Mouse (Mus musculus): ENCODE results near the gene Auts2.

Gene Auts2

GRCm38 (mm10) chr5:131906313-131906712 lies 636.8 kb downstream of the Auts2 start:
- no peak for DNase-seq (ENCODE audit: low spot score)

GRCm38 (mm10) chr5:131904478-131904877 lies 638.7 kb downstream of the Auts2 start:
- DNase-seq (ENCODE audit: low spot score): no peak

GRCm38 (mm10) chr5:131898048-131898638 lies 645.0 kb downstream of the Auts2 start:
- no peak for DNase-seq (ENCODE audit: low spot score)

GRCm38 (mm10) chr5:131886636-131887035 lies 656.5 kb downstream of the Auts2 start:
- no peak for DNase-seq (ENCODE audit: low spot score)

GRCm38 (mm10) chr5:131876569-131876968 lies 666.6 kb downstream of the Auts2 start:
- no peak for DNase-seq (ENCODE audit: low spot score)

GRCm38 (mm10) chr5:131875976-131876375 lies 667.2 kb downstream of the Auts2 start:
- no peak for DNase-seq (ENCODE audit: low spot score)

- peak; percentile 30 for DNase-seq (ENCODE audit: low spot score)
Measured at GRCm38 (mm10) chr5:131873116-131873515, 670.0 kb downstream of the Auts2 start.

- DNase-seq (ENCODE audit: low spot score): no peak
Measured at GRCm38 (mm10) chr5:131869711-131870499, 673.2 kb downstream of the Auts2 start.

- no peak for DNase-seq (ENCODE audit: low spot score)
Measured at GRCm38 (mm10) chr5:131865200-131865599, 677.9 kb downstream of the Auts2 start.

- DNase-seq (ENCODE audit: low spot score): no peak
Measured at GRCm38 (mm10) chr5:131857976-131858375, 685.2 kb downstream of the Auts2 start.

- DNase-seq (ENCODE audit: low spot score): peak; percentile 17
Measured at GRCm38 (mm10) chr5:131855358-131855757, 687.8 kb downstream of the Auts2 start.

GRCm38 (mm10) chr5:131851597-131852453 lies 691.3 kb downstream of the Auts2 start:
- DNase-seq (ENCODE audit: low spot score): no peak

- DNase-seq (ENCODE audit: low spot score): no peak
Measured at GRCm38 (mm10) chr5:131850632-131851335, 692.4 kb downstream of the Auts2 start.

- DNase-seq (ENCODE audit: low spot score): no peak
Measured at GRCm38 (mm10) chr5:131849644-131850043, 693.5 kb downstream of the Auts2 start.

GRCm38 (mm10) chr5:131844519-131844800 lies 698.7 kb downstream of the Auts2 start:
- DNase-seq (ENCODE audit: low spot score): no peak

GRCm38 (mm10) chr5:131843766-131844518 lies 699.2 kb downstream of the Auts2 start:
- no peak for DNase-seq (ENCODE audit: low spot score)

GRCm38 (mm10) chr5:131839657-131840315 lies 703.4 kb downstream of the Auts2 start:
- no peak for DNase-seq (ENCODE audit: low spot score)

GRCm38 (mm10) chr5:131839023-131839422 lies 704.1 kb downstream of the Auts2 start:
- no peak for DNase-seq (ENCODE audit: low spot score)

- no peak for DNase-seq (ENCODE audit: low spot score)
Measured at GRCm38 (mm10) chr5:131838064-131838463, 705.1 kb downstream of the Auts2 start.

GRCm38 (mm10) chr5:131836014-131836735 lies 707.0 kb downstream of the Auts2 start:
- DNase-seq (ENCODE audit: low spot score): no peak
